Mouse (Mus musculus): ENCODE results near the gene Pak7.

GRCm38 (mm10) chr2:136350459-136350858 lies 37.3 kb downstream of the Pak7 start:
- TF ChIP-seq POLR2A (IDR thresholded peaks at IDR 0.05; ENCODE audit: low read depth, low read length), result no peak
- no peak for TF ChIP-seq CTCF (IDR thresholded peaks at IDR 0.05; ENCODE audit: borderline replicate concordance, insufficient read depth, low read length)
